8 mouse cellular contexts compared by ENCODE assay signal in the genomic region with DNA sequence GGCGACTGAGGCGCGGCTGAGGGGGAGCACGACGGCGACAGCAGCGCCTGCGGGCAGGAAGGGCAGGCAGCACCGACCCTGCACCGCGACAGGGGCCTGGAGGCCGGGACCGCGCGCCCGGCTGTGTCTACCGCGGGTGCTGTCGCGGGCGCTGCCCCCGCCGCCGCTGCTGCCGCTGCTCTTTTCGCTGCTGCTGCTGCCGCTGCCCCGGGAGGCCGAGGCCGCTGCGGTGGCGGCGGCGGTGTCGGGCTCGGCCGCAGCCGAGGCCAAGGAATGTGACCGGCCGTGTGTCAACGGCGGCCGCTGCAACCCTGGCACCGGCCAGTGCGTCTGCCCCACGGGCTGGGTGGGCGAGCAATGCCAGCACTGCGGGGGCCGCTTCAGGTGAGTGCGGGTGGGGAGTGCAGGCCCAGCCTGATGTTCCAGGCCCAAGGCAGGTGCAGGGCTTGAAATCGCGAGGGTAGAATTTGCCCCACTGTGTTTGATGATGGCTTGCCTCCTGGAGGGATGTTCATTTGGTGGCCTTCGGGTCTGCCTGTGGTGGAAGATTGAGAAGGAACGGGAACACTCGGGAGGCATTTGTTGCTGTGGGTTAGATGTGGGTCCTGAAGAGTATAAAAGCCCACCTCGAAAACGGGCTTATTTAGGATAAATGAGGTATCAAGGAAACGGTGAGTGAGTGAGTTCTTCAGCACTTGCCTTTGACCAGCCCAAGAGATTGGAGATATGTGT. TPM values are rescaled to one million over a fixed set of nuclear protein-coding genes. Genes with fewer than 3 reads are reported as not detected.
DNase-seq lines count a peak whose midpoint lies in the region; ATAC-seq and TF ChIP-seq lines count a peak whose summit lies in the region.

No protein-coding gene starts in this region.

- ATAC-seq in midbrain, embryonic 12.5 days (ENCODE audit: low FRiP score, low read depth), result no peak; the same call in none of the 2 replicates

- peak; percentile 70 for DNase-seq in gastrocnemius, adult 2 months
- DNase-seq in gastrocnemius, postnatal 36 days, result no peak
- peak; percentile 71 for DNase-seq in cerebellum, postnatal 10 days
- DNase-seq in gastrocnemius, postnatal 4 days (ENCODE audit: low spot score in 2 of 2), result peak; percentile 32 to 33
- peak; percentile 23 to 31 for DNase-seq in layer of hippocampus, postnatal 36 days
- DNase-seq in adrenal gland, postnatal 25 days, result no peak

- H3K9me3 ChIP-seq in midbrain, embryonic 12.5 days, result no peaks in the 10 kb centered on the region

- intact Hi-C loops in gastrocnemius, adult 2 months (cut with DNase I), result loop anchor here (2.0 to 5.0 kb wide), 2 partner anchors 41 to 66 kb away; no protein-coding TSS in a partner anchor
- intact Hi-C loops in gastrocnemius, postnatal 36 days (cut with DNase I), result loop anchor here (2.0 kb wide), 2 partner anchors 48 to 68 kb away; no protein-coding TSS in a partner anchor

- under 1% methylated on average over 33 of the region's 58 CpGs for WGBS in midbrain, embryonic 12.5 days

- peak overlapping the region; percentile 98 for H3ac ChIP-seq in C2C12 (ENCODE audit: control insufficient read depth, insufficient read length, low read depth)

- peaks cover 18% of the 10 kb centered on the region for H3K4me1 ChIP-seq in midbrain, embryonic 12.5 days

- H3K4me2 ChIP-seq in midbrain, embryonic 12.5 days (replicated peaks), result peak overlapping the region; percentile 69

- H3K27ac ChIP-seq in gastrocnemius, adult 2 months, result peak overlapping the region; percentile 94
- H3K27ac ChIP-seq in midbrain, embryonic 12.5 days (replicated peaks), result peak overlapping the region; percentile 84

- H3K79me2 ChIP-seq in C2C12 (ENCODE audit: control insufficient read depth, insufficient read depth), result peaks cover 53% of the 10 kb centered on the region

- no peak for TF ChIP-seq CTCF in gastrocnemius, adult 2 months (IDR thresholded peaks at IDR 0.05)
- TF ChIP-seq CTCF in C2C12 (IDR thresholded peaks at IDR 0.05; ENCODE audit: control insufficient read depth, insufficient read depth, insufficient read length), result no peak

- H3K27me3 ChIP-seq in C2C12 (ENCODE audit: control insufficient read depth, insufficient read depth, insufficient read length), result no peaks in the 10 kb centered on the region
- no peaks in the 10 kb centered on the region for H3K27me3 ChIP-seq in midbrain, embryonic 12.5 days

- no peaks in the 10 kb centered on the region for H3K36me3 ChIP-seq in C2C12 (ENCODE audit: control insufficient read depth, insufficient read depth)
- H3K36me3 ChIP-seq in midbrain, embryonic 12.5 days, result no peaks in the 10 kb centered on the region

- peak overlapping the region; percentile 95 for H3K9ac ChIP-seq in midbrain, embryonic 12.5 days (replicated peaks)

- H3K79me3 ChIP-seq in C2C12 (ENCODE audit: low read depth), result peaks cover 21% of the 10 kb centered on the region

- H3K4me3 ChIP-seq in gastrocnemius, adult 2 months, result peak overlapping the region; percentile 98
- peak overlapping the region; percentile 81 for H3K4me3 ChIP-seq in C2C12 (ENCODE audit: insufficient read depth, poor library complexity, severe bottlenecking)
- H3K4me3 ChIP-seq in midbrain, embryonic 12.5 days, result peak overlapping the region; percentile 99

TF ChIP-seq in C2C12, 6 proteins besides CTCF, POLR2A, EP300 and RAD21:
- TF ChIP-seq MYOG (IDR thresholded peaks at IDR 0.05; ENCODE audit: control insufficient read depth, extremely low read depth, insufficient read length) (no peak), USF1 (IDR thresholded peaks at IDR 0.05; ENCODE audit: low read depth) (no peak), MAX (IDR thresholded peaks at IDR 0.05) (no peak), FOSL1 (IDR thresholded peaks at IDR 0.05; ENCODE audit: insufficient read depth, low read length, poor library complexity, severe bottlenecking) (no peak), CEBPB (IDR thresholded peaks at IDR 0.05; ENCODE audit: low read depth) (no peak), MYOD1 (IDR thresholded peaks at IDR 0.05; ENCODE audit: control insufficient read depth, insufficient read length, low read depth) (no peak)

RNA-seq across cellular contexts. Expression of gene Atrn, which starts 0.5 kb away (rescaled TPM):
- total RNA-seq in gastrocnemius, adult 2 months (2021), result 10 to 100 TPM; 14.1 to 15.3 TPM
- total RNA-seq in gastrocnemius, postnatal 36 days (2021), result 10 to 100 TPM; 13.3 TPM
- 5.6 TPM for polyA plus RNA-seq in C2C12 (2012; fragmentation: generic; extraction: Trizol)
- total RNA-seq in gastrocnemius, postnatal 4 days (2021), result 10 to 100 TPM; 24.3 to 25.5 TPM
- 100 to 1,000 TPM; 113 TPM for total RNA-seq in layer of hippocampus, postnatal 36 days (2021)
- 11.8 and 15.4 TPM in 2 replicates for polyA plus RNA-seq in midbrain, embryonic 12.5 days (2016; fragmentation: Nextera tagmentation; extraction: Ambion mirVana)
- 35.0 and 41.2 TPM in 2 replicates for total RNA-seq in adrenal gland, postnatal 25 days (2021)

RNA-seq across cellular contexts. Expression of gene 4930402H24Rik, which starts 0.5 kb away (rescaled TPM):
- total RNA-seq in gastrocnemius, adult 2 months (2021), result 1 to 10 TPM; 3.1 to 5.0 TPM
- 1 to 10 TPM; 3.9 to 5.7 TPM for total RNA-seq in gastrocnemius, postnatal 36 days (2021)
- 11.7 TPM for polyA plus RNA-seq in C2C12 (2012; fragmentation: generic; extraction: Trizol)
- total RNA-seq in gastrocnemius, postnatal 4 days (2021), result 10 to 100 TPM; 23.7 to 27.3 TPM
- 10 to 100 TPM; 80.1 to 90.1 TPM for total RNA-seq in layer of hippocampus, postnatal 36 days (2021)
- polyA plus RNA-seq in midbrain, embryonic 12.5 days (2016; fragmentation: Nextera tagmentation; extraction: Ambion mirVana), result 86.9 and 89.0 TPM in 2 replicates
- 29.6 and 38.9 TPM in 2 replicates for total RNA-seq in adrenal gland, postnatal 25 days (2021)

Comparison
In these comparisons a context has a peak if more than half of its experiments do, and no peak if none do; other contexts are left out.
1. DNase-seq: peak in gastrocnemius, adult 2 months (single experiment), cerebellum, postnatal 10 days (2 of 2), gastrocnemius, postnatal 4 days (2 of 2) and layer of hippocampus, postnatal 36 days (2 of 2); none in gastrocnemius, postnatal 36 days (0 of 2) and adrenal gland, postnatal 25 days (single experiment).
2. Peak in every context shown above with its lines, with median percentiles within 50 percentile points of each other: H3K4me3 ChIP-seq.